Mouse (Mus musculus) layer of hippocampus, adult 11-12 months (tissue): ENCODE measurements at regions not wholly inside any gene's neighbourhood (a gene's known extent, or its start where the extent isn't known, plus 50 kb on each side); places are given as distances from the start of the nearest gene placed in this dataset.

Experiments used
- DNase-seq: peaks from one replicate; pipeline ENCODE4 v3.0.0; 2022; ENCODE audit warnings: low spot score

DNA sequence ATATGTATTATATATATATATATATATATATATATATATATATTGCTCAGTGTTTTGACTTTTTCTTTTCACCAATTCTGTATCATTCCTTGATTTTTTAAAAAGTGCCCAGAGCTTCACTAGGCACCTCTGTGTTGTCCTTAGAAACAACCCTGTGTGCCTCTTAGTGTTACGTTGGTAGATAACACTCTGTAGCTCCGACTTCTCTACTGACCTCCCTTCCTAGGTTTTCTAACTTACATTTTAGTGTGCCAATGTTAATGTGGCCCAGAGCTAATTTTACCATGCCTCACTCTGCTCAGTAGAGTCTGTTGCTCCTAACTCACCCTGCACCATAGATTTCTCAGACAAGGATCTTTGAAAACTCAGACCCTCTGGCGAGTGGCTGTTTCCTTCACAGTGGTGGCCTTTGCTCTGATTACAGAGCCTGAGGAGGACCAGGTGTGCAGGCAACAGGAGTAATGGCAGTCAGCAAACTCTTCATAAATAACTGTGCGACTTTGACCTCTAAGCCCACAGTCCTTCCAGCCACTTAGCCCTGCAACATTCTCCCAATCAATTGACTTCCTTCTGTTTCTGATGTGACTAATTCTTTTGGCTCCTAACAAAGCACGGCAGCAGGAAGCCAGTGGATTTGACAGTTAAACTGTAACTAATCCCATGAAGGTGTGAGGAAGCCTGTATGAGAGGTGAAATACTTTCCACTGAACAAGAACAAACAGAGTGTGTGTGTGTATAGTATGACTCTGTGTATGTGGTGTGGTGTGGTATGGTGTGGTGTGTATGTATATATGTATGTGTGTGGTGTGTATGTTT, 53.6 kb upstream of the Actr3 start:
- no peak for DNase-seq

- DNase-seq, result no peak
Observed at GRCm38 (mm10) chr1:125491014-125491413, 55.5 kb upstream of the Actr3 start.

DNA sequence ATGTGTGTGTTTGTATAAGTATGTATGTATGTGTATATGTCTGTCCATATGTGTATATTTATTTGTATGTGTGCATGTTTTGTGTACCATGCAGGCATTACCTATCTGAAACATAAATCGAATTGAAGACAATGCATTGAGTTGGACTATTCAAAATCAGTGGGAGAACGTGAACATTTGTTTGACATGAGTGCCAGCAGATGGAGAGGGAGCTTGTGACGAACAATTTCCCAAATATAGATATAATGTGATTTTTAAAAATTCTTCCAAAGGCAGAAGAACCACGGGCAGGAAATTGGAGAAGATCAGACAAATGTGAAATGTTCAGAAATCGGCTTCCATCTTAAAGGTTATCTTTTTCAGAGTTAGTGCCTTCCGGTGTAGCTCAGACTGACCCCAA, 59.1 kb upstream of the Actr3 start:
- DNase-seq, result peak; percentile 46

- DNase-seq, result no peak
Observed at GRCm38 (mm10) chr1:125495320-125496083, 60.0 kb upstream of the Actr3 start.

GRCm38 (mm10) chr1:125497006-125497405, 61.5 kb upstream of the Actr3 start:
- DNase-seq, result no peak

- no peak for DNase-seq
Observed at GRCm38 (mm10) chr1:125501964-125502517, 58.4 kb upstream of the Slc35f5 start.

- DNase-seq, result no peak
Observed at GRCm38 (mm10) chr1:125503878-125504277, 56.5 kb upstream of the Slc35f5 start.

DNA sequence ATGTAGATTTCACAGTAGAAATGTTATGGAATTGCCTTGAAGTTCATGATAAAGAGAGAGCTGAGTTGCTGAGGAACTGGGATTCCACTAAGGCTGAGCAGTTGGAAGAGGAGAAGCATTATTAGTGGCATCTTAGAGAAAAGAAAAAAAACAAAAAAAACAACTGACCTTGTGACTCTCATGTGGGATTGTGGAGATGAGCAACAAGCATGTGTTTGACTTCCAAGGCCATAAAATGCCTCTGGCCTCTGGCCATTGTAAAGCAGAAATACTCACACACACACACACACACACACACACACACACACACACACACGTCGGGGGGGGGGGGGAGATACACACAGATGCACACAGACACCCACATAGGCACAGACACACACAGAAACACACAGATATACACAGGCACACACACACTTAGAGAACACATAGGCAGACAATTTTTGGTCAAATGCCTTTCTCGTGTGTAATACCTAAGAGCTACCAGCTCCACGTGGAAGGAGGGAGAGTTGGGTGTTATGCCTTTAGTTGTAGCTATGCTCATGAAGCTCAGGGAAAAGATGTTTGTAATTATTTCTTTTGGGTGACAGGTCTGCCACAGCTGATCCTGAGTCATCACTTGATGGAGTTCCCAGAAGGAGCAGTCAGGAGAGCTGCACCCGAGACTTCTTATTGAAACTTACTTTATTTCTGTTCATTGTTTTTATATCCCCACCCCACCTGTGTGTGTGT, 52.4 kb upstream of the Slc35f5 start:
- DNase-seq, result no peak

GRCm38 (mm10) chr1:125508594-125509257, 51.7 kb upstream of the Slc35f5 start:
- no peak for DNase-seq
